Mouse (Mus musculus) left cerebral cortex, postnatal 36 days (tissue): ENCODE data around the gene Platr17. TPM values are rescaled to one million over a fixed set of nuclear protein-coding genes. Genes with fewer than 3 reads are reported as not detected.
A peak's percentile ranks its signal among the peaks of the same experiment; 100 is the strongest.

Experiments
- DNase-seq, 2 experiments: peaks; one replicate each; pipeline ENCODE4 v3.0.0; 2021 to 2022; ENCODE audit warnings: low spot score in 2 of 2, mixed read lengths in 1 of 2
- intact Hi-C: fragments of 180-260 bp; cut with DNase I; formaldehyde crosslinking; loops from one replicate; pipeline ENCODE4 v1.15.1; 2025
- microRNA-seq: library from miRNA; unstranded; fragments of <30 nt; microRNA quantifications from one replicate; pipeline ENCODE4 v1.2.0, GENCODE M21; 2022
- total RNA-seq, 2 experiments: library from RNA; stranded (reverse); gene quantifications; 2 replicates each; pipeline ENCODE4 v1.2.3; 2021

Platr17 gene
- total RNA-seq, 2 experiments from 2014 or later = 0.70 to 0.96 TPM

GRCm38 (mm10) chr17:33954646-33955554, 50.0 kb downstream of the Platr17 start:
- DNase-seq = no peak
- intact Hi-C loops = no loop called here

- DNase-seq = peak; percentile 93 to 94
- intact Hi-C loops = loop anchor here (1.0 kb wide), 1 partner anchor 15 kb away; the partner anchor contains the start of genes Pfdn6 and Wdr46
Observed at GRCm38 (mm10) chr17:33955555-33956214, 50.8 kb downstream of the Platr17 start, which contains the start of the genes Vps52 and Rps18. Vps52 (plus strand) TSS chr17:33955812. Rps18 (minus strand) TSS chr17:33956001.

Small RNA genes within 50 kb of the gene (microRNA-seq; reads per million reads assigned to microRNA genes)
- not detected for gene Gm27740

Other genes with a start within 250 kb of the Platr17 start
- gene Hnrnpm, start 218.3 kb upstream of the Platr17 start, total RNA-seq = 100 to 1,000 TPM; 102 to 150 TPM
- gene March2, start 186.5 kb upstream of the Platr17 start, total RNA-seq = 10 to 100 TPM; 90.2 to 97.0 TPM
- 100 to 1,000 TPM; 328 to 372 TPM for gene Rab11b, start 144.6 kb upstream of the Platr17 start, total RNA-seq
- 1 to 10 TPM; 3.3 to 4.8 TPM for gene Angptl4, start 123.3 kb upstream of the Platr17 start, total RNA-seq
- 10 to 100 TPM; 27.0 to 44.8 TPM for gene Kank3, start 94.6 kb upstream of the Platr17 start, total RNA-seq
- 100 to 1,000 TPM; 651 to 708 TPM for gene Rps28, start 80.6 kb upstream of the Platr17 start, total RNA-seq
- 100 to 1,000 TPM; 212 to 213 TPM for gene Ndufa7, start 80.6 kb upstream of the Platr17 start, total RNA-seq
- gene Cd320, start 62.0 kb upstream of the Platr17 start, total RNA-seq = 10 to 100 TPM; 24.8 to 27.5 TPM
- gene Gm7029, start 31.3 kb upstream of the Platr17 start, total RNA-seq = not detected
- 1 to 10 TPM; 2.4 to 3.1 TPM for gene Kifc1, start 14.5 kb upstream of the Platr17 start, total RNA-seq
- 10 to 100 TPM; 29.9 to 32.9 TPM for gene Daxx, start 4.3 kb downstream of the Platr17 start, total RNA-seq
- gene Tapbp, start 10.8 kb downstream of the Platr17 start, total RNA-seq = 10 to 100 TPM; 35.0 to 38.3 TPM
- 10 to 100 TPM; 29.4 to 40.1 TPM for gene Zbtb22, start 10.8 kb downstream of the Platr17 start, total RNA-seq
- gene Rgl2, start 24.4 kb downstream of the Platr17 start, total RNA-seq = 10 to 100 TPM; 46.9 to 71.0 TPM
- 10 to 100 TPM; 96.1 to 98.3 TPM for gene Pfdn6, start 35.2 kb downstream of the Platr17 start, total RNA-seq
- 10 to 100 TPM; 12.6 to 15.0 TPM for gene Wdr46, start 35.5 kb downstream of the Platr17 start, total RNA-seq
- gene B3galt4, start 46.4 kb downstream of the Platr17 start, total RNA-seq = 1 to 10 TPM; 5.5 to 6.7 TPM
- 10 to 100 TPM; 84.5 to 87.0 TPM for gene Vps52, start 50.7 kb downstream of the Platr17 start, total RNA-seq
- gene Rps18, start 50.9 kb downstream of the Platr17 start, total RNA-seq = 100 to 1,000 TPM; 291 to 302 TPM
- gene H2-K1, start 95.2 kb downstream of the Platr17 start, total RNA-seq = 10 to 100 TPM; 17.2 to 19.3 TPM
- gene Ring1, start 119.5 kb downstream of the Platr17 start, total RNA-seq = 10 to 100 TPM; 33.5 to 35.9 TPM
- gene H2-Ke6, start 122.9 kb downstream of the Platr17 start, total RNA-seq = 10 to 100 TPM; 35.7 to 36.6 TPM
- gene Slc39a7, start 126.5 kb downstream of the Platr17 start, total RNA-seq = 100 to 1,000 TPM; 101 to 105 TPM
- gene Rxrb, start 126.7 kb downstream of the Platr17 start, total RNA-seq = 10 to 100 TPM; 81.9 to 87.8 TPM
- 10 to 100 TPM; 15.1 to 16.3 TPM for gene Col11a2, start 134.3 kb downstream of the Platr17 start, total RNA-seq
- under 1 TPM in 1 of 2 experiments, not detected in 1; 0.79 TPM for gene H2-Oa, start 187.2 kb downstream of the Platr17 start, total RNA-seq
- gene H2-DMa, start 214.4 kb downstream of the Platr17 start, total RNA-seq = 10 to 100 TPM; 26.1 to 28.5 TPM
- 100 to 1,000 TPM; 183 to 189 TPM for gene Brd2, start 217.5 kb downstream of the Platr17 start, total RNA-seq
- gene H2-DMb2, start 238.2 kb downstream of the Platr17 start, total RNA-seq = under 1 TPM; 0.59 to 0.93 TPM
- gene H2-DMb1, start 247.9 kb downstream of the Platr17 start, total RNA-seq = 1 to 10 TPM in 1 of 2 experiments, under 1 TPM in 1; 0.94 to 1.1 TPM